Mouse (Mus musculus): ENCODE measurements around the gene Ryr1.

- TF ChIP-seq EP300 (IDR thresholded peaks at IDR 0.05) (no peak), CTCF (IDR thresholded peaks at IDR 0.05) (no peak)
Observed at GRCm38 (mm10) chr7:29118142-29118851, 6.7 kb downstream of the Ryr1 start.

Data from lung, postnatal 0 days (tissue).